Mouse (Mus musculus) ES-Bruce4 (cell line): Measurements from ENCODE around the gene Erc1.

Source experiments
- CTCF ChIP-seq: IDR thresholded peaks from one replicate; pipeline ENCODE4 v1.8.1; 2011; ENCODE audit warnings: low read depth, low read length
- EP300 ChIP-seq: IDR thresholded peaks from 2 replicates; pipeline ENCODE4 v1.6.1; 2011; ENCODE audit warnings: low read depth, low read length; ENCODE audit not compliant: insufficient read depth
- POLR2A ChIP-seq: IDR thresholded peaks from one replicate; pipeline ENCODE4 v1.8.1; 2011; ENCODE audit warnings: low read length; ENCODE audit not compliant: insufficient read depth

DNA sequence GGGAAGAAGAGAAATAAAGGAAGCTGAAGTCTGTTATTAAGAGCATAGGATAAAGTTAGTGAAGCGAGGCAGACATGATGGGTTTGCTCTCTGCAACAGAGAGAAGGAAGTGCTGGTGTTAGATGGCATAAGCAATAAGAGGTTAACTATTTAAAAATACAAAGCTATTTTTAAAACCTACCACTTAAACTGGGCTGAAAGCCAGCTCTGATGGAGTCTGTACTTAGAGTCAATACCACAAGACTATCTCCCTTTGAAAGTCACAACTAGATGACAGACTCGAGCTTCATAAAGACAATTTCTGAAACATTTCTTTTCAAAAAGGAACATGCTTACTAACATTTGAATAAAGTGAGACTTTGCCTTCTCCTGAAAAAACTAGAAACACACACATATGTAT is 134.0 kb downstream of the Erc1 start:
- TF ChIP-seq EP300 (no peak), CTCF (no peak), POLR2A (no peak)
